Mouse (Mus musculus): ENCODE data around the gene Usp50.

- TF ChIP-seq POLR2A (IDR thresholded peaks at IDR 0.05; ENCODE audit: insufficient read depth, low read length) (no peak), EP300 (IDR thresholded peaks at IDR 0.05; ENCODE audit: insufficient read depth, low read depth, low read length) (no peak)
These were observed 9.3 kb upstream of the Usp50 start for GRCm38 (mm10) chr2:126792611-126793010.

All from ES-Bruce4 (cell line).